Mouse (Mus musculus): Measurements from ENCODE around the gene Galntl6. TPM values are rescaled to one million over a fixed set of nuclear protein-coding genes. Genes with fewer than 3 reads are reported as not detected.

Gene Galntl6
- total and polyA plus RNA-seq, 3 experiments, result not detected

DNA sequence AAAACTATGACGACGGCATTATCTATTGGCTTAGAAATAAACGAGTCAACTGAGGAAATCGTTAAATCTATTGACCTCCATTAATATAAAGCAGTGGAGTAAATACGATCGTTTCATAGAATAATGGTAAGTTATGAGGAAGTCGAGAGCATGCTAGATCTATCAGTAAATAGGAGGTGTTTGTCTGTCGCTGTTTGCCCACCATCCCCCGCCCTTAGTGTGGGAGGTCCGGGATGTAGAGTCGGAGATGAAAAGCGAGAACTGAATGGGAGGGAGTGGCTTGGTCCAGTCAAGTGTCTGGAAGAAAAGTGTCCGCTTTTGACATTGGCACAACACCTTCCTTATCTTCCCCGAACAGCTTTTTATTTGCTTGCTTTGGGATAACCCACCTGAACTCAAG is 763 bp downstream of the Galntl6 start, which contains the start of gene BC030500:
Gene BC030500 (plus strand): TSS at position 79 of the 400 bp plus-strand sequence.
- Histone ChIP-seq H3K79me2 (replicated peaks; ENCODE audit: control insufficient read depth, extremely low read depth, insufficient read depth, poor library complexity, severe bottlenecking) (no peaks in the 10 kb centered on the region), H3K27me3 (replicated peaks) (no peaks in the 10 kb centered on the region), H3K27ac (ENCODE audit: insufficient read depth, low read depth) (no peak within 1 kb of the TSS), H3K4me1 (ENCODE audit: control insufficient read depth in 1 of 2, insufficient read depth in 2 of 2) (no peaks in the 10 kb centered on the region), H3K9me3 (replicated peaks; ENCODE audit: low read length) (peaks cover 41% of the 10 kb centered on the region), H3K9ac (ENCODE audit: insufficient read depth, low read depth) (no peak within 1 kb of the TSS), H3K4me3 (replicated peaks in 1 of 3; ENCODE audit: low read depth in 2 of 3, low read length in 2 of 3, poor library complexity in 1 of 3) (no peak within 1 kb of the TSS), H3K36me3 (replicated peaks in 1 of 2; ENCODE audit: control insufficient read depth in 1 of 2, insufficient read depth in 1 of 2, low read length in 1 of 2) (no peaks in the 10 kb centered on the region), H3K4me2 (ENCODE audit: insufficient read depth, low read depth, poor library complexity, severe bottlenecking) (no peak within 1 kb of the TSS)
- dilution Hi-C loops (cut with MboI; ENCODE audit: extremely low pct_ligation_motif_present, extremely low pct_unique_long_range_greater_than_20kb, low sequenced_read_pairs), result no loop called here
- no peak for DNase-seq (ENCODE audit: extremely low read depth)
- TF ChIP-seq SMC3 (IDR thresholded peaks at IDR 0.05; ENCODE audit: low read depth, low read length), result no peak
- no peak for TF ChIP-seq PAX5 (IDR thresholded peaks at IDR 0.05; ENCODE audit: low read length)
- TF ChIP-seq MXI1 (IDR thresholded peaks at IDR 0.05; ENCODE audit: low read depth, low read length), result no peak
- no peak for TF ChIP-seq IRF4 (IDR thresholded peaks at IDR 0.05; ENCODE audit: low read depth, low read length)
- no peak for TF ChIP-seq BHLHE40 (IDR thresholded peaks at IDR 0.05; ENCODE audit: low read depth, low read length)
- TF ChIP-seq ZKSCAN1 (IDR thresholded peaks at IDR 0.05; ENCODE audit: borderline replicate concordance, low read depth, low read length), result no peak
- no peak for TF ChIP-seq TBP (conservative IDR thresholded peaks at IDR 0.05; ENCODE audit: low read depth, low read length)
- no peak for TF ChIP-seq ELF1 (IDR thresholded peaks at IDR 0.05; ENCODE audit: low read depth, low read length)
- TF ChIP-seq E2F4 (IDR thresholded peaks at IDR 0.05; ENCODE audit: insufficient replicate concordance, low read depth, low read length), result no peak
- no peak for TF ChIP-seq UBTF (IDR thresholded peaks at IDR 0.05; ENCODE audit: low read depth, low read length)
- no peak for TF ChIP-seq CTCF (conservative IDR thresholded peaks at IDR 0.05 in 1 of 2, IDR thresholded peaks at IDR 0.05 in 1 of 2; ENCODE audit: low read depth in 2 of 2, low read length in 2 of 2)
- TF ChIP-seq MAZ (IDR thresholded peaks at IDR 0.05; ENCODE audit: low read depth, low read length), result no peak
- TF ChIP-seq MAFK (IDR thresholded peaks at IDR 0.05; ENCODE audit: insufficient replicate concordance, low read length), result no peak
- TF ChIP-seq SIN3A (IDR thresholded peaks at IDR 0.05; ENCODE audit: low read length), result no peak
- TF ChIP-seq USF2 (conservative IDR thresholded peaks at IDR 0.05; ENCODE audit: low read depth, low read length), result no peak
- TF ChIP-seq POLR2A (IDR thresholded peaks at IDR 0.05; ENCODE audit: low read depth, low read length), result no peak
- TF ChIP-seq GABPA (IDR thresholded peaks at IDR 0.05; ENCODE audit: insufficient replicate concordance, low read depth, low read length), result no peak
- TF ChIP-seq ZC3H11A (IDR thresholded peaks at IDR 0.05; ENCODE audit: low read depth, low read length), result no peak
- no peak for TF ChIP-seq MAX (IDR thresholded peaks at IDR 0.05; ENCODE audit: low read length)
- in situ Hi-C loops (cut with MboI; ENCODE audit: low pct_ligation_motif_present, low pct_unique_long_range_greater_than_20kb, low sequenced_read_pairs), result no loop called here

DNA sequence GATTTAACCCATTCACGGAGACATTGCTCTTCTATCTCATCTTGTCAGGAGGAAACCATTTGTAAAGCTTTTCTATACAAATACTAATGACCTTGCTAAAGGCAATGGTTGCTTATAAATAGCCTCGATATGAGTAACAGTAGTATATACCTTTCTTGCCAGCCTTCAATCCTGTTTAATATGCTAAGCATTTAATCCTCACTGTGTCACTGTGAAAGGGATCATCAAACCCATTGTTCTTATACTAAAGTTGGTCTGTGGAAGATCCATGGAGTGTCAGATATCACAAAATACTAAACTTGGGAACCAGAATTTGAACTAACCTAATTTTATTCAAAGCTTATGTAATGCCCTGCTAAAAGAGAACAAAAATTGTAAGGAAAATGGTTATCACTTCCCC is 8.0 kb downstream of the Galntl6 start:
- dilution Hi-C loops (cut with MboI; ENCODE audit: extremely low pct_ligation_motif_present, extremely low pct_unique_long_range_greater_than_20kb, low sequenced_read_pairs), result no loop called here
- no peak overlapping the region for H3K9ac ChIP-seq (ENCODE audit: insufficient read depth, low read depth)

More for the DNA sequence above, 8.0 kb downstream of the Galntl6 start:
- DNase-seq (ENCODE audit: extremely low read depth), result no peak
- no peak overlapping the region for H3K4me2 ChIP-seq (ENCODE audit: insufficient read depth, low read depth, poor library complexity, severe bottlenecking)
- H3K36me3 ChIP-seq (replicated peaks in 1 of 2; ENCODE audit: control insufficient read depth in 1 of 2, insufficient read depth in 1 of 2, low read length in 1 of 2), result no peaks in the 10 kb centered on the region
- H3K9me3 ChIP-seq (replicated peaks; ENCODE audit: low read length), result peaks cover 15% of the 10 kb centered on the region
- H3K27ac ChIP-seq (ENCODE audit: insufficient read depth, low read depth), result no peak overlapping the region
- H3K4me3 ChIP-seq (replicated peaks in 1 of 3; ENCODE audit: low read depth in 2 of 3, low read length in 2 of 3, poor library complexity in 1 of 3), result no peak overlapping the region
- H3K79me2 ChIP-seq (replicated peaks; ENCODE audit: control insufficient read depth, extremely low read depth, insufficient read depth, poor library complexity, severe bottlenecking), result no peaks in the 10 kb centered on the region
- no peaks in the 10 kb centered on the region for H3K27me3 ChIP-seq (replicated peaks)
- no peak for TF ChIP-seq KAT2A (IDR thresholded peaks at IDR 0.05; ENCODE audit: insufficient replicate concordance, low read length)
- TF ChIP-seq GABPA (IDR thresholded peaks at IDR 0.05; ENCODE audit: insufficient replicate concordance, low read depth, low read length), result no peak
- no peak for TF ChIP-seq JUND (conservative IDR thresholded peaks at IDR 0.05; ENCODE audit: low read depth, low read length)
- no peak for TF ChIP-seq MXI1 (IDR thresholded peaks at IDR 0.05; ENCODE audit: low read depth, low read length)
- no peak for TF ChIP-seq USF2 (conservative IDR thresholded peaks at IDR 0.05; ENCODE audit: low read depth, low read length)
- no peak for TF ChIP-seq HCFC1 (IDR thresholded peaks at IDR 0.05; ENCODE audit: low read depth, low read length)
- TF ChIP-seq EP300 (IDR thresholded peaks at IDR 0.05; ENCODE audit: low read length), result no peak
- no peak for TF ChIP-seq PAX5 (IDR thresholded peaks at IDR 0.05; ENCODE audit: low read length)
- TF ChIP-seq MEF2A (IDR thresholded peaks at IDR 0.05; ENCODE audit: borderline replicate concordance, low read depth, low read length), result no peak
- no peak for TF ChIP-seq ZKSCAN1 (IDR thresholded peaks at IDR 0.05; ENCODE audit: borderline replicate concordance, low read depth, low read length)
- no peak for TF ChIP-seq TCF12 (IDR thresholded peaks at IDR 0.05; ENCODE audit: low read depth, low read length)
- no peak for TF ChIP-seq JUN (IDR thresholded peaks at IDR 0.05; ENCODE audit: insufficient read depth, low read depth, low read length)
- no peak for TF ChIP-seq ZMIZ1 (IDR thresholded peaks at IDR 0.05; ENCODE audit: low read depth, low read length)
- no peak for TF ChIP-seq NELFE (IDR thresholded peaks at IDR 0.05; ENCODE audit: low read depth, low read length)
- TF ChIP-seq ETS1 (conservative IDR thresholded peaks at IDR 0.05; ENCODE audit: low read depth, low read length), result no peak
- no peak for TF ChIP-seq BHLHE40 (IDR thresholded peaks at IDR 0.05; ENCODE audit: low read depth, low read length)
- TF ChIP-seq MAZ (IDR thresholded peaks at IDR 0.05; ENCODE audit: low read depth, low read length), result no peak
- in situ Hi-C loops (cut with MboI; ENCODE audit: low pct_ligation_motif_present, low pct_unique_long_range_greater_than_20kb, low sequenced_read_pairs), result no loop called here
- H3K4me1 ChIP-seq (ENCODE audit: control insufficient read depth in 1 of 2, insufficient read depth in 2 of 2), result no peaks in the 10 kb centered on the region

Data from CH12.LX (cell line).